Mouse (Mus musculus): ENCODE measurements at regions not wholly inside any gene's neighbourhood (a gene's known extent, or its start where the extent isn't known, plus 50 kb on each side); places are given as distances from the start of the nearest gene placed in this dataset.

- no peak for DNase-seq (ENCODE audit: low spot score in 2 of 2)
Observed at GRCm38 (mm10) chr2:57772315-57772714, 225.4 kb upstream of the Galnt5 start.

DNA sequence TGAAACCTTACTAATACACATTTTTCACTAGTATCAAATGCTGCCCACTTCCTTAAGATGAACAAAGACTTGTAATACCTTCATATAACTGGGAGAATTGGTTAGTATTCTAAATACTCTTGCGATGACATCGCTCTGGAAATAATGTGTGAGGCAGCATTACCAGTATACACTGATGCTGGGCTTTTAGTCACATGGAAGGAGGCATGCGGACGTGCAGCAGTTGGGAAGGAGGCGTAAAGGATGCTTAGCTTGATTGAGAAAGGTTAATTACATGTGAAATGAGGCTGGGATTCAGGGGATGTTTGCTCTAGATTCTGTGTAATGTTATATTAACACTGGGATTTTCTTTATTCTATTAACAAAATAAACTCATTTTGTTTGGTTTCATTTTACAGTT, 221.5 kb upstream of the Galnt5 start:
- DNase-seq (ENCODE audit: low spot score in 2 of 2) = no peak

DNA sequence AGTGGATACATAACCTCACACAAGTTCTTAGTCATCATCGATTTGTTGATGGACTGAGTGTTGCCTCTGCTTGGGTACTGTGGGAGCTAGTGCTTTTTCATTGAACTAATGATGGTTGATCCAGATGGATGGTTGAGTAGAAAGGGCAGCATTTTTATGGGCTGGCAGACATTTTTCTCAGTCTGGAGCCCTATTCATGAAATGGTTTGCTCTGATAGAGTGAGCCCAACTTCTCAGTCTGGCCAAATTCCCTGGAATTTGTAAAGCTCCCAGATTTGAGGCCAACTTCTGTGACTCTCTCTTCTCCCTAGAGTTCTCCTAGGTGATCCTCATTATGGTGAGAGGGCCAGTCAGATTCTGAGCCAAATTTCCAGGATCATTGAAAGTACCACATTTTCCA, 216.8 kb upstream of the Galnt5 start:
- DNase-seq (ENCODE audit: low spot score in 2 of 2) = no peak

DNA sequence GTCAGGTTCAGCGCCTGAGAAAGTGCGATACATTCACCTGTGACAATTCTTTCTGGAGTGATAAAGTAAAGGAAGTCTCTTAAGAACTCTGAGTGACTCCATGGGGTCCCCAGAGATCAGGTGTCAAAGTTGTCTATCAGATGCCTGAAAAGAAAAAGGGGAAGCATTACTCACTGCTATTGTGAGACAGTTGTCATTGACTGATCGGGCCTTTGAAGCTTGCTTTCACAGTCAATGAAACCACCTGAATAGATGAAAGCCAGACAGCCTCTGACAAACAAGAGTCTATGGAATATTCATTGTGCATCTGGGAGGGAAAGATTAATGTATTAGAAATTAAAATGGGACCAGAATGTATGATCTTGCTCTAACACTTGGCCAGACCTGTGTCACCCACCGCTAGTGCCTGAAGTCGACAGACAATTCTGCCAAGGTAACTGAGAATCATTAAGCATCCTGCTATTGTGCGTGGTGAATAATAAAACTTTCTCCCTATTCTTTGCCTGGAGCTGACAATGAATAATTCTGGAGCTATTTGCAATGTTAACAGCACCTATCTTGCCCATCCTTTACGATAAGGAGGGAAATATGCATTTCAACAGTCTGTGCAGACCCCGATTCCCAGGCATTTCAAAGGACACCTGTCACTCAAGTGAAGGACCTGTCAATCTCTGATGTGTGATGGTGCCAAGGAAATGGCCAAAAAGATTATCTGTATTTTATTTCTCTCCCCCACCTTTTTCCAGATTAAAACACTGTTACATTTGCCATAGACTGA, 204.0 kb upstream of the Galnt5 start:
- DNase-seq (ENCODE audit: low spot score in 2 of 2) = no peak

DNA sequence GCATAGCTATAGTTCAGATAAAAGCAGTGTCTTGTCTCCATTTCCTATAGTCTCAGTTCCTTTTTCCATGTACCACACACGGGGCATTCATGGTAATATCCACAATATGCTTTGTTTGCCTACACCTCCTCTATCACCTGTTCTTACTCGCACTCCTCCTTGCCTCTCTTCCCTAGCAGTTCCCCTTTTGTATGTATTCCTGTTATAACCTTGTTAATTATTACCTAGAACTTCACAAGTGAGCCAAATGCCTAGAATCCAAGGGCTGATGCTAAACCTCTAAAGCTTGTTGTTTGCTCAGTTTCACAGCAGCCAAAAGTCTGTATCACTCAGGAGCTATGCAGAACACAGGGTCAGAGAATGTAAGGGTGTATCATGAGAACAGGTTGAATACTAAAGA, 198.4 kb upstream of the Galnt5 start:
- DNase-seq (ENCODE audit: low spot score in 2 of 2) = no peak

DNA sequence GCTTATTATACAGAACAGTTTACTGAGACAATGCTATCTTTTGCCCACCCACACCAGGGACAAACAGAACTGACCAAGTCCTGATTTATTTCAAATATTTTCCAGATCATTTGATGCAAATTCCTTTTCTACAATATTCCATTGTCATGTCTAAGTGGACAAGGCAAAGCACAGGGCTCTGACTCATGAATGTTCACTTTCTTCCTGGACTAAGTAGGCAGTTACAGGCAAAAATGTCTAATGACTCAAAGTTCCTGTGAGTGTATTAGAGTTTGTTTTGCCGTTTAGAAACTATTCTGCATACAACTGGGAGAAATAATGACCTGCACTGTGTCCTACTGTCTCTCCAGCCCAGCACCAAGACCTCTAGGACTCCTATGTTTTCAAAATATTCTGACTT, 189.8 kb upstream of the Galnt5 start:
- DNase-seq (ENCODE audit: low spot score in 2 of 2) = no peak

DNA sequence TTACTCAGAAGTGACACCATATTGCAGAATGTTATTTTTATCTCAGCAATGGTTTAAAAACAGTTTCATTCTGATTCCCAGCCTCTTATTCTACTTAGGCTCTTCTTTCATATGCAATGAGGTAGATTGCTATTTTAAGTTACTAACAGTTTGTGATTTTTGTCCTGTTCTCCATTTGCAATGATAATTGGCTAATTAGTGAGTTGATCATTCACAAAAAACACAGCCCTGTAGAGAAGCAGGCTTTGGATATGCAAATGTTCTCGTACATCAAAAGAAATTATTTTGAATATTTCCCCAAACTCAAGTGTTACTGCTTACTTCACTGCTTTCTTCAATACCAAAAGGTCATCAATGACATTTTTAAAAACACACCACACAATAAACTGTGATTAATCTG, 184.7 kb upstream of the Galnt5 start:
- DNase-seq (ENCODE audit: low spot score in 2 of 2) = no peak

- no peak for DNase-seq (ENCODE audit: low spot score in 2 of 2)
Observed at GRCm38 (mm10) chr2:57820343-57820742, 177.3 kb upstream of the Galnt5 start.

DNA sequence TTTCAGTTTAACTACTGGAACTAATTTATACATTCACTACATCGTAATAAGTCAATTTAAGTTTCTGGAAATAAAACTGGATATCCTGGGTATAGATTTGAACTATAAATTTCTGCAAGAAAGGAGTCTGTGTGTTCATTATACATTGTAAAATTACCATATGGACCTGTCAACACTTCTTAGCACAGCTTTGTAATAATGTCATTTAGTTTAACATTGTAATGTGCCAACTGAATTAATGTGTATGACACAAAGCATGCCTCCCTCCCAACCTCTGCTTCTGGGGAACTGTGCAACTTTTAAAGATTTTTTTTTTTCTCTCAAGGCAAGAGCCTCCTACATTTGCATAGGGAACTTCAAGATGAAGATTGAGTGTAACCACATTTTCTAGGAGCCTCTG, 176.8 kb upstream of the Galnt5 start:
- no peak for DNase-seq (ENCODE audit: low spot score in 2 of 2)

- no peak for DNase-seq (ENCODE audit: low spot score in 2 of 2)
Observed at GRCm38 (mm10) chr2:57828284-57828683, 169.4 kb upstream of the Galnt5 start.

DNA sequence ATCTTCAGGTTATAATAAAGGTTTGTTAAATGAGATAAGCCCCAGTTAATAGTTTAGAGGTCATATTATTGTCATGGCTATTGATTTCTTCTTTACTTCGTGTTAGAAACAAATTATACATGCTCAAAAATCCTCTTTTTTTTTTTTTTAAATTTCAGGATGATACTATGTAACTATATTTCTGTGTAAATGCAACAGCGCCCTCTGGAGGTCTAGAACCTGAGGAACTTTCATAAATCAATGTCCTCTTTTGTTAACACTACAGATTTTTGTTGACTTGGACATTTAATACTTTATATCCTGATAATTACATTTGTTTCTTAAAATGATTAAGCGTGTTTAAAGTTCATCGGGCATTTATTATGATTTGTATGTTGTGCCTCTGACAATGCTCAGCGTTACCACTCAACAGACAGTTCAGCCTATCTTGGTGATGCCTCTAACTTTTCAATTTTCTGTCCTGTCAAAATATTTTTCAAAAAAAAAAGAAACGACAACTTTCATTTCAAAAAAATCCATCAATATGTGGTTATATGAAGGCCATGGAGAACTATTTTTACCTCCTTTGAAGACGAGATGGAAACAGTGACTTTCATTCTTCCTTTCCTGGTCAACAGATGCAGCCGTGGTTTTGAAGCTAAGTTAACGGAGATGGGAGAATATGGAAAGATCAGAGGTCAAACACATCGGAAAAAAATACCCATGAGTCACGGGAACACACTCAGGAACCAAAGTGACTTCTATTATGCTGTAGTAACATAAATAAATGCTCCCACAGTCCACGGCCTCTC, 164.9 kb upstream of the Galnt5 start:
- DNase-seq (ENCODE audit: low spot score in 2 of 2) = peak; percentile 8 to 39

DNA sequence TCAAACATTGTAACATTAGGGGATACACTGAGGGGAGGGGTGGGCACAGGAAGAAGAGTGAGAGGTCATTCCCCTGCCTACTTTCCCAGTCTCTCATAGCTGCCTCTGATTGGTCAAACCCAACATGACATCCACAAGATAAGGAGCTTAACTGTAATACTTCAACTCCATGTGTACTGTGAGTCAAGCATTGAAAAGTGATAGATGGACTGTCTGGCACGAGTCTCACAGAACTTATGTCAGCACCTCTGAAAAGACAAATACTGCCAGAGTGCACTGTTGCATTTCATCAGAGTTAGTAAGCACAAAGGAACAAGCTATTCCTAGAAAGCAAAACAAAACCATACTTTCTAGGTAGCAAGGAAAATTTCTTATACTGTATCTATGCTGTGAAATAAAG, 152.5 kb upstream of the Galnt5 start:
- no peak for DNase-seq (ENCODE audit: low spot score in 2 of 2)

DNA sequence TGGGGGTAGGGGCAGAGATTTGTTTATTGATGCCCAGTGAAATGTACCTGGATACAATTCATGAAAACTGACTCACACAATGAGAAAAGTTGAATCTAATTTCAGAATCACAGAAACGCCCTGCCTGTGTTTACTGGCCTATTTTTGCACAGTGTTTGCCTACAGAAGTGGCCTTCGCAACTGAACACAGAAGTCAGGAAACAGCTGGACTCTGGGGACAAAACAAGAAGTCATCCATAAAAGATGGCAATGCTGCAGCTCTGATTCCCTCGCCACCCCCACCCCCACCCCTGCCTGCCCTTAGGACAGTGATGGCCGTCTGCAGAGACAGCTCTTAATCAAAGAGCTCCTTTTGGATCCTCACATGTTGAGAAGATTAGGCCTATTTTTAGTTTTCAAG, 150.0 kb upstream of the Galnt5 start:
- no peak for DNase-seq (ENCODE audit: low spot score in 2 of 2)

DNA sequence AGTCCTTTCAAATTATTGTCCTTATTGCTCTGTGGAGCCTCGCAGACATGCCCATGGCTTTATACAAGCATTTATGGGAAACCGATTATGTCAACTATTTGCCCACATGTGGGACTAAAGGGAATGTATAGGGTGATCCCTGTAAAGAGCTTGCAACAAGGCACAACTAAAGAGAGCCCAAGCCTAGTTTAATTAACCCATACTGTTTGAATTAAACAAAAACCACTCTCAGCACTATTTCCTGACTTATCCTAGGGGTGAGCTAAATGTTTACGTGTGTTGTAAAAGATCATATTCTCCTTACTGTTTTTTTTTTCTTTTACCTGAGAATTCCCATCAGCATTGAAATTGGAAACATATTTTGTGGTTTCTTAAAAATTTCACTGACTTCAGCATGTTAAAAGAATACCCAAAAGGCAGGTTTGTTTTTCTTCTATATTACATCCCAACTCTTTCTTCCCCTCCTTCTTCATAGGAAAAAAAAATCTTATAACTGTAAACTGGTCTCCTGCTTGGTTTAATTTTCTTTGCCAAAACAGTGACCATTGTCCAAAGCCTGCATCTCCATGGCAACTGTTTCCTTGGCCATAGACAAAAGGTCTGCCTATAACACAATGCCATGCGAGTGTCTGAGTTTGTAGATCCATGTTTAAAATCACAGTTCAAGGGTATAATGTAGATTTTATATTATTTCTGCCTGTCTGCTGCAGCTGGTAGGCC, 148.2 kb upstream of the Galnt5 start:
- no peak for DNase-seq (ENCODE audit: low spot score in 2 of 2)

DNA sequence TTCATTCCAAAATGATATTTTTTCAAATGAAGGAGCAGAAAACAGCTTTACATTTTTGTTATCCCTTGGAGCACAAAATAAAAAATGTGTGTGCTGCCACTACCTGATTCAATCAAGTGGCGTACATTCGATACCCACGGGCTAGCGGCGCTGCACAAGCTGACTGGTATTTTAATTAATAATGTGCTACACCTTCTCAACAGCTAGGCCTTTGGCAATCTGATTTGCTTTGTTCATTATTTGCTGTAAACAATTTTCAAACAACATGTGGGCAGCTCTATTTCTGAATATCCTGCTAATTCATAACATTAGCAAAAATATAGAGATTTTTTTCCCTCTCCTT, 147.7 kb upstream of the Galnt5 start:
- DNase-seq (ENCODE audit: low spot score in 2 of 2) = no peak

GRCm38 (mm10) chr2:57856524-57857107, 141.1 kb upstream of the Galnt5 start:
- DNase-seq (ENCODE audit: low spot score in 2 of 2) = peak in 1 of 2 experiments; percentile 11

- DNase-seq (ENCODE audit: low spot score in 2 of 2) = no peak
Observed at GRCm38 (mm10) chr2:57865289-57865688, 132.4 kb upstream of the Galnt5 start.

- DNase-seq (ENCODE audit: low spot score in 2 of 2) = peak in 1 of 2 experiments; percentile 13
Observed at GRCm38 (mm10) chr2:57868046-57868445, 129.6 kb upstream of the Galnt5 start.

- no peak for DNase-seq (ENCODE audit: low spot score in 2 of 2)
Observed at GRCm38 (mm10) chr2:57900168-57900567, 97.5 kb upstream of the Galnt5 start.

DNA sequence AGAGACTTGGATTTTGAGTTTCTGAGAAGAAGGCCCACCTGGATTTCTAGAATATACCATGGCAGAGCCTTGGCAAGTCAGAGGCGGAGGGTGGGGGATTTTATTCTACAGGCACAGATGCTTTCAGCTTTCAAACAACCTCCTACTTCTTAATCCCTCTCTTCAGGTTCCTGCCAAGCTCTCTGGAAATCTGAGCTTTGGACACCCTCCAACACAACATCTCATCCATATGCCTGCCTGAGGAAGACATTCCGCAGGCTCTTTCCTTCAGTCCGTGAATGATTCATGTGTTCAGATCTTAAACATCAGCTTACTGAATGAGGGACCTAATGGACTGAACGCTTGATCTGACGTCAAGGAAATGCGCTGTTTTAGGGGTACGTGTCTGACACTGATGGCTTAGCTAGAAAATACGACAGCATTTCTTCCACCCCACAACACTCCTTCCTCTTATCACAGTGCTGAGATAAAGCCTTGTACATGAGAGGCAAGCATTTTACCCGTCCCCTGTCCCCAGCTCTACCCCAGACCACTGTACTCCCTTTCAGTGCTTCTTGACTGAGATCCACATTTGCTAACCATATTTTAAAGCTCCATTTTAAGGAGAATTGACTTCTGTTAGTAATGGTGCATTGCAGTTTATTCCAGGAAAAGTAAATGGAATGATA, 97.0 kb upstream of the Galnt5 start:
- peak; percentile 58 to 64 for DNase-seq (ENCODE audit: low spot score in 2 of 2)

DNA sequence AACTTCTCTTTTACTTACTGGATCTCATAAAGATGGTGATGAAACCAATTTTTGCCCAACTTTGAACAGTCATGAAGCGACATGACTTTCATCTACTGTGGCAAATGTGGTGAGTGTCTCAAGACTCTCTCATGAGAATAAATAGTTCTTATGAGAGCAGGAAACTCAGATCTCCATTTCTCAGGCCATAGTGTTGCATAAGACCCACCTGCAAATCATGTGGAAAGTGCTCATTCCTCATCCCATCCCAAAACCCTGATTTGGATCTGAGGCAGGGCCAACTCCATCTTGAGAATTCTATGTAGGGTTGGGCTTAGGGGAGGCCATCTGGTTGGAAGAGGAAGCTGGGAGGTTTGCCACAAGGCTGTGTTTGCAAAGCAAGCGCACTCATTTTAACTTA, 92.5 kb upstream of the Galnt5 start:
- DNase-seq (ENCODE audit: low spot score in 2 of 2) = no peak

DNA sequence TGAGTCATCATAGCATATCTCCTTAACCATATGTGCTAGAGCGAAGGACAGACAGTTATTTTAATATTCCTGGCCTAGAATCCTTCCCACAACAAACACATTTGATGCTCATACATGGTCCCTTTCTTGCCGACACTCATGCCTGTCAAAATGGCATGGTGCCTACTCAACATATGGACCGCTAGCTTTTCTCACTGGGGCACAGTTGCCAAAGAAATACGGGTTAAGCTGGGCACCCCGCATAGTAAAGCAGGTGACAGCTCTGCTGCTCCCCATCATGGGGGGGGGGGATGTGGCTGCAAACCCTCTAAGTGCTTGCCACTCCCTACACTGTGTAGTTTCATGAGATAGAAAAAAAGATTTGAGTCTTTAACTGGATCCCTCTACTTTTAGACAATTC, 90.7 kb upstream of the Galnt5 start:
- peak; percentile 27 to 42 for DNase-seq (ENCODE audit: low spot score in 2 of 2)
